Mouse (Mus musculus): ENCODE measurements around the gene Jade1.

Jade1 gene

GRCm38 (mm10) chr3:41579873-41580272, 24.3 kb downstream of the Jade1 start:
- DNase-seq (ENCODE audit: low spot score), result no peak

GRCm38 (mm10) chr3:41580401-41581323, 25.1 kb downstream of the Jade1 start:
- DNase-seq (ENCODE audit: low spot score), result no peak

GRCm38 (mm10) chr3:41581436-41581835, 25.9 kb downstream of the Jade1 start:
- no peak for DNase-seq (ENCODE audit: low spot score)

- no peak for DNase-seq (ENCODE audit: low spot score)
Measured at GRCm38 (mm10) chr3:41582256-41582655, 26.7 kb downstream of the Jade1 start.

- no peak for DNase-seq (ENCODE audit: low spot score)
Measured at GRCm38 (mm10) chr3:41583092-41583491, 27.6 kb downstream of the Jade1 start.

GRCm38 (mm10) chr3:41583621-41584020, 28.1 kb downstream of the Jade1 start:
- no peak for DNase-seq (ENCODE audit: low spot score)

- no peak for DNase-seq (ENCODE audit: low spot score)
Measured at GRCm38 (mm10) chr3:41585548-41585947, 30.0 kb downstream of the Jade1 start.

- DNase-seq (ENCODE audit: low spot score), result no peak
Measured at GRCm38 (mm10) chr3:41586330-41586729, 30.8 kb downstream of the Jade1 start.

- no peak for DNase-seq (ENCODE audit: low spot score)
Measured at GRCm38 (mm10) chr3:41586917-41587316, 31.4 kb downstream of the Jade1 start.

- no peak for DNase-seq (ENCODE audit: low spot score)
Measured at GRCm38 (mm10) chr3:41587588-41587987, 32.1 kb downstream of the Jade1 start.

GRCm38 (mm10) chr3:41588495-41588894, 33.0 kb downstream of the Jade1 start:
- DNase-seq (ENCODE audit: low spot score), result no peak

GRCm38 (mm10) chr3:41589246-41589914, 33.8 kb downstream of the Jade1 start:
- DNase-seq (ENCODE audit: low spot score), result no peak

GRCm38 (mm10) chr3:41589988-41590387, 34.5 kb downstream of the Jade1 start:
- no peak for DNase-seq (ENCODE audit: low spot score)

- no peak for DNase-seq (ENCODE audit: low spot score)
Measured at GRCm38 (mm10) chr3:41590695-41591559, 35.4 kb downstream of the Jade1 start.

- DNase-seq (ENCODE audit: low spot score), result no peak
Measured at GRCm38 (mm10) chr3:41591651-41592170, 36.2 kb downstream of the Jade1 start.

GRCm38 (mm10) chr3:41592805-41593204, 37.3 kb downstream of the Jade1 start:
- no peak for DNase-seq (ENCODE audit: low spot score)

- DNase-seq (ENCODE audit: low spot score), result no peak
Measured at GRCm38 (mm10) chr3:41594097-41594879, 38.8 kb downstream of the Jade1 start.

GRCm38 (mm10) chr3:41595010-41595409, 39.5 kb downstream of the Jade1 start:
- no peak for DNase-seq (ENCODE audit: low spot score)

GRCm38 (mm10) chr3:41597036-41597435, 41.5 kb downstream of the Jade1 start:
- no peak for DNase-seq (ENCODE audit: low spot score)

- DNase-seq (ENCODE audit: low spot score), result no peak
Measured at GRCm38 (mm10) chr3:41598412-41598811, 42.9 kb downstream of the Jade1 start.

GRCm38 (mm10) chr3:41599226-41599625, 43.7 kb downstream of the Jade1 start:
- DNase-seq (ENCODE audit: low spot score), result no peak
